Mouse (Mus musculus): ENCODE data around the gene Blm. TPM values are rescaled to one million over a fixed set of nuclear protein-coding genes. Genes with fewer than 3 reads are reported as not detected.

Blm gene
- polyA plus RNA-seq, 1 experiment from 2014 or later: 54.7 TPM

Other genes with a start within 250 kb of the Blm start
- gene Prc1, start 240.7 kb downstream of the Blm start, polyA plus RNA-seq (2016; fragmentation: Nextera tagmentation; extraction: Ambion mirVana): 242 and 249 TPM in 2 replicates
- 12.3 and 14.1 TPM in 2 replicates for gene Rccd1, start 210.7 kb downstream of the Blm start, polyA plus RNA-seq (2016; fragmentation: Nextera tagmentation; extraction: Ambion mirVana)
- 42.0 and 44.0 TPM in 2 replicates for gene Unc45a, start 194.1 kb downstream of the Blm start, polyA plus RNA-seq (2016; fragmentation: Nextera tagmentation; extraction: Ambion mirVana)
- gene Hddc3, start 192.0 kb downstream of the Blm start, polyA plus RNA-seq (2016; fragmentation: Nextera tagmentation; extraction: Ambion mirVana): 25.2 and 27.9 TPM in 2 replicates
- 17.0 and 17.8 TPM in 2 replicates for gene Man2a2, start 163.7 kb downstream of the Blm start, polyA plus RNA-seq (2016; fragmentation: Nextera tagmentation; extraction: Ambion mirVana)
- 7.2 and 9.2 TPM in 2 replicates for gene Fes, start 147.2 kb downstream of the Blm start, polyA plus RNA-seq (2016; fragmentation: Nextera tagmentation; extraction: Ambion mirVana)
- 3.3 and 3.9 TPM in 2 replicates for gene Furin, start 129.7 kb downstream of the Blm start, polyA plus RNA-seq (2016; fragmentation: Nextera tagmentation; extraction: Ambion mirVana)
- gene Crtc3, start 153.8 kb upstream of the Blm start, polyA plus RNA-seq (2016; fragmentation: Nextera tagmentation; extraction: Ambion mirVana): 7.8 and 9.3 TPM in 2 replicates

Measured in forebrain, embryonic 10.5 days (tissue).